Mouse (Mus musculus) brain, embryonic 18.5 days (tissue): Measurements from ENCODE around the gene Pwwp2b.

Experiments used
- DNase-seq: peaks from one replicate; pipeline ENCODE4 v3.0.0-alpha.2; 2012; ENCODE audit warnings: low read depth, low spot score

The Pwwp2b gene

DNA sequence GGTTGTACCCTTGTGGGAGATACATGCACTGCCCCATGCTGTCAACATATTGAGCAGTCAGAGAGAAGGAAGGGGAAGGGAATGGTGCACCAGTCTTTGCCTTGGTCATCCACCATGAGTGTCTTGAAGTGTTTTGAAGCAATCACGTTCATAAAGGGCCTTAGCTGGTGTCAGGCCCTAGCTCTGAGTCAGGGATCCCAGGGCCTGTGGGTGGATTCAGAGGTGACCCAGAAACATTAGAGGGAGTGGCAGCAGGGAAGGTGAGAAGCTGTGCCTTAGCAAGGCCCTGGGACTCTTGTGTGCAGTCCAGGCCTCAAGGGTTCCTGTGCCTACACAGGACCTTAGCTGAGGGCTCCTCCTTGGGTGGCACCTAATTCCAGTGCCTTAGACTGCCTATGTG is 24.2 kb upstream of the Pwwp2b start:
- DNase-seq = no peak

DNA sequence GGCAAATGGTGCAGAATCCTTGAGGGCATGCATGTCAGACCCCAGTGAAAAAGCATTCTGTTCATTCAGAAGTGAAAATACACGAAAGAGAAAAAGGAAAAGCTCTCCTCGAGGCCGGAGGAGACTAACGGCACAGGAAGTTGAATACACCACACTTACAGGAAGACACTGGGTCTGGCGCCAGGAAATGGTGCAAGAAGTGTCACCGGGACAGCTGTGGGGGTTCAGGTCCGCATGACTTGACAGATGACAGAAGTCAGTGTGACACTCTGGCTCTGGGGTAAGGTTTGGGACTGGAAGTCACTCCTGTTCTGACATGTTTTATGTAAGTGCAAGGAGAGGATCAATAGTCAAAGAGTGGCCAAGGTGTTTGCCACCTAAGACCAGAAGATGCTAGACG is 23.6 kb upstream of the Pwwp2b start:
- no peak for DNase-seq

DNA sequence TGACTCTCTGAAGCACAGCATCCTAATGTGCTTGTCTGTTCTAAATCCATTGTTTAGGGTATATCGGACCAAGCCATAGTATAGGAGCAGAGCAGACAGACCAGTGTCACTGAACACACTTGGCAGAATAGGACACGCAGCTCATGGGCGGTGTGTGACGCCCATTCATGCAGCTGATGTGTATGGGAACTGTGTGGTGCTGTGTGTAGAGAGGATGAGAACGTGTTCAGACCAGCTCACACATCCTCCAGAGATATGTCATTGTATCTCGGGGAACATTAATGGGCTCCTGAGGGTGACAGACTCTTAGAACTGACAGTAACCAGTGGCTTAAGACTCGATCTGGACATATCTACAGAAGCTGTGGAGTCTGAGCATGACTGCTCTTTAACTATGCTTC is 21.9 kb upstream of the Pwwp2b start:
- DNase-seq = no peak

DNA sequence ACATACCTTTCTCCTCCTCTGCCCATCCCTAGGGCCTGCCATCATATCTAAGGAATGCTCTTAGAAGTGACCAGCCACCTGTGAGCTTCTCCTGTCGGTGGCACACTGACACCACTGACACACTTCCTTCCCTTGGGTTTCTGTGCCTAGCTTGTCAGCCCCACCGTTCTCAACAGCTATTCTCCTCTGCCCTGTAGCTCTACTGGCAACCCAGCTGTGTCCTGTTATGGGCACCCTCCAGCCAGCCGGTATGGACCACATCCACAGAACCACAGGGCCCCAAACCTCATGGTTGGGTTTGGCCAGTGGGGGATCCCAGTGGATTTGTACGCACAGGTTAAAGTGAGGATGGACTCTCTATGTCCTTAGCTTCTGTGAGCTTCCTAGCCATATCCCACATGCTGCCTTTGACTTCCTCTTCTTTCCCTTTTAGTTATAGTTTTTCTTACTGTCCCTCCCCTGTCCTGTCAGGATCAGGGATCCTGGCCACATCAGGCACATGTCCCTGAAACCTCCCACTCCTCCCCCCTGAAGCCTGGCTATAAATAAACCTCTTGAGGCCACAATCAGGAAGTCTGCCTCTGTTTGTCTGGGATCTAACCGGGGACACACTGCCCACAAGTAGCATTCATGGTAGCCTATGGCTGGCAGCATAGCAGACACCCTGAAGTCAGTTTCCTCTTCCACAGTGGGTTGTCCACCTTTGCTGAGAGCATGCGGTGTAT is 19.7 kb upstream of the Pwwp2b start:
- DNase-seq = no peak

DNA sequence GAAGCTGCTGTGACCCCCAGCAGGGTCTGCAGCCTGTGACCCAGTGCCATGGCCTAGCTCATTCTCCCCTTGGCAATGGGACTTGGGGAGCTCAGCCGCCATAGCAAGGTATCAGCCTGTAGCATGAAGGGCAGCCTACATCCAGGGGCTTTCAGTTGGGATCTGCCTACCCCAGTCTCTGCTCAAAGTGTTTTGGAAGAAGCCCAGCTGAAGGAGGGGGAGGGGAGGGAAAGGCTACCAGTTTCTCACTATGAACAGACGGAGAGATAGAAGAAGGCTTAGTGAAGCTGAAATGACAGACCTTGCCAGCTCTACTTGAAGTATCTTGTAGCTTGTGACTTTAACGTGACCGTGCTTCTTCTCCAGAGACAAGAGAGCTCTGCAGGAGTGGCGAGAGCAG is 18.4 kb upstream of the Pwwp2b start:
- no peak for DNase-seq

DNA sequence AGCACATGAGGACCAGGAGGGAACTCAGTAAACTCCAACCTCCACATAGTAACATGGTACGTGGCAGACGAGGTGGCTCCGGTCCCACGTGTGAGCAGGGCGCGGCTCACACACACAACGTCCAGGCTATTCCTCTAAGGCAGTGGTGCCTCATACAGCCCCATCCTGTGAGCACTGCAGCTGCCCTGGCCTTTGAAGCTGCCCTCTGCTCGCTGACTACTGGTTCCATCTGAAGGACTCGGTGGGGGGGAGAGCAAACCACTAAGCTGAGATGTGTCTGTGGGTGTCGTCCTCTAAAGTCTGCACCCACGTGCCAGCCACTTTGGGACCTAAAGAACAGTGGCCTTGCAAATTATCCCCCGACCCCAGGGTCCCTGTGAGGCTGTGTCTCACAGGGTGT is 18.0 kb upstream of the Pwwp2b start:
- no peak for DNase-seq

DNA sequence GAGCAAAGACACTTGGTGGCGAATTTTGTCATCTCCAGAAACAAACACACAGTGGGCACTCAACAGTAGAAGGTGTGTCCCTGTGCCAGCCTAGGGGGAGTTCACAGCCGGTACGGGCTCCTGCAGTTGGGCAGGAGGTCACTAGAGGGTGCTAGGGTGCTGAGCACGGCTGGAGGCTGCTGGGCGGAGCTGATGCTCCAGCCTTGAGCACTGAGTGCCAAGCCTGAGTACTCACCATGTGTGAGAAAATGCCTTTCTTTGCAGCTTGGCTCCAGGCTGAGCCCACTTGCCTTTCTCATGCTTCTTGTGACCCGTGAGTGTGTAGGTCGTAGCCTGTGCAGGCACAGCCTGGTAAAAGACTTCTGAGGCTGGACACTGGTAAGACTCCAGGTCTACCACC is 14.6 kb upstream of the Pwwp2b start:
- DNase-seq = no peak

DNA sequence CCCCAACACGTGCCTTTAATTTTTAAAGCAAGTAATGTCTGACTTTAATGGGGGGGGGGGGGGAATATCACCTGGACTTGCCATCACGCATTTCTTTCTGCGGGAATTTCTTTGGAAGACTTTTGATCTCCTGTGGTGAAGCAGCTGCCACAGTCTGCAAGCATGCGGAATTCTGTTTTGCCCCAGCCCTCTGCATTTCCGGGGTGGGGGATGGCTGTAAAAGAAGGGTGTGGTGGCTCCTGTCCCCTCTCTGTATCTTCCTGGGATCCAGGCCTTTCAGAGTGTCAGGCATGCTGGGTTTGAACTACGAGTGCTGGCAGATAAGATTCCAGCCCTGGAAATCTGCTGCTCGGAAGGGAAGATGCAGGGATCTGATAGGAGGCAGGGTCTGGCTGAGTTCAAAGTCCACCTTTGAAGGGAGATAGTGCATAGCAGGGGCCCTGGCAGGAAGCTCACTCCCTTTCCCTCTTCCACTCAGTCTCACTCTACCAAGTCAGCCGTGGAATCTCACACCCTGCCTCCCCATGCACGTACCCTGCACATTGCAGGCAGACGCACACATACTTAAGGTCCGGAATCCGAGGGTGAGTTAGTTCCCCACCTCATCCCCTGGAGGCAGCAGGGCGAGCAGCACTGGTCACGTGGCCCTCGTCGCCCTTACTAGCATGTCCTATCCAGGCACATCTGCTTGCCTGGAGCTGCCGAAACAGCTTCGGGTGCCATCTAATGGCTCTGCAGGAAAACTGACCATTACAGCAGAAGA is 13.7 kb upstream of the Pwwp2b start:
- DNase-seq = no peak

DNA sequence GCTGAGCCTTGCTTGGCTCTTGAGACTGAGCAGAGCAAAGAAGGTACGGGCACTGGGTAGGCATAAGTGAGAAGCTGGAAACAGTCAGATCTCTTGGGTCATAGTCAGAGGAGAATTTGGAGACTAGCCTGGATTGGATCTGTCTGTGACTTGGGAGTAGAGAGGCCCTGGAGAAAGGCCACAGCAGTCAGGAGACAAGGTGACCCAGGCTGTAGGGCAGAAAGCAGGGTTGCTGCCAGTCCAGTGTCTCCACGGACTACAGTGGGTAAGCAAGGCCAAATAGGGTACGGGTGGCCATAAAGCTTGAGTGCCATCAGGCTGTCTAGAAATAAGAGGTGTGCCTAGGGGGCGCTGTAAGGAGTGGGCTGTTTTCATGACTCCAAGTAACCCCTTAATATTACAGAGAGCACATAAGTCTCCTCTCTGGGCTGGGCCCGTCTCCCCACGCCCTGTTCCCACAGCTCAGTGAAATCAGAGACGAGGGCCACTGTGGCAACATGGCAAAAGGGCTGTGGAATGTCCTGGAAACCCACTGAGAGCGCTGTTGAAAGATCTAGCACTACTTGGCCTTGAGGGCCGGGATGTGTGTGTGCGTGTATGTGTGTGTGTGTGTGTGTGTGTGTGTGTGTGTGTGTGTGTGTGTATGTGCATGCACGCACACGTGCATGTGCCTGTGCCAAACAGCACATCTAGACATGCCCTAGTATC is 12.5 kb upstream of the Pwwp2b start:
- no peak for DNase-seq

DNA sequence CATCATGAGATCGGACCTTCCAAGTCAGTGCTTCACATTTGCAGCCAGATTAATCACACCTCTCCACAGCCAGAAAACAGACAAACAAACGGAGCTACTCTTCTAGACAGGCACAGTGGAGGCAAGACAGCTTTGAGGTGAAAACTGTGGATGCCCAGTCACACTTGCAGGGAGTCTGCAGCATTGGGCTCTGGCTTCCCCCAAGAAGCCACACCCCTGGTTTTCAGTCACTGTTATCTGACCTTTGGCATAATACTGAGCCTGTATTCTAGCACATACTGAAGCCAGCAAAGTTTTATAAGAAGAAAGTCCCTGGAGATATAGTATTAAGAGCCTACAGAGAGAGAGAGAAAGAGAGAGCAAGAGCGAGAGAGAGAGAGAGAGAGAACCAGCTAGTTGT is 8.8 kb upstream of the Pwwp2b start:
- no peak for DNase-seq

DNA sequence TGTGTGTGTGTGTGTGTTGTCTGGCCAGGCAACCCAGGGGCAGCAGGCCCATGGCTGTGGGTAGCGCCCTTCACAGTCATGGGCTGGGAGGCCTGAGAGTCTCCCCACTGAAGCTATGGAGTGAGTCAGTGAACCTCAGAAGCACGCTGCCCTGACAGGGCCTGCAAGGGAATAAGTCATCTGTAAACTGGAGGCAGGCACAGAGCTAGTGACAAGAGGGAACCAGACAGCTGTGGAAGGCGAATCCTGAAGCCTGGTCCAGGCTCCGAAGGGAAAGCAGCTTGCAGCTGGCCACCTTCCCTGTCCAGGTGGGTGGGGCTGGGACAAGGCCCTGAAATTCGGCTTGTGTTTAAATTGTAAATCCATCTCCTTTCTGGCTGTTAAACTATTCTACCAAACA is 2.2 kb upstream of the Pwwp2b start:
- no peak for DNase-seq

DNA sequence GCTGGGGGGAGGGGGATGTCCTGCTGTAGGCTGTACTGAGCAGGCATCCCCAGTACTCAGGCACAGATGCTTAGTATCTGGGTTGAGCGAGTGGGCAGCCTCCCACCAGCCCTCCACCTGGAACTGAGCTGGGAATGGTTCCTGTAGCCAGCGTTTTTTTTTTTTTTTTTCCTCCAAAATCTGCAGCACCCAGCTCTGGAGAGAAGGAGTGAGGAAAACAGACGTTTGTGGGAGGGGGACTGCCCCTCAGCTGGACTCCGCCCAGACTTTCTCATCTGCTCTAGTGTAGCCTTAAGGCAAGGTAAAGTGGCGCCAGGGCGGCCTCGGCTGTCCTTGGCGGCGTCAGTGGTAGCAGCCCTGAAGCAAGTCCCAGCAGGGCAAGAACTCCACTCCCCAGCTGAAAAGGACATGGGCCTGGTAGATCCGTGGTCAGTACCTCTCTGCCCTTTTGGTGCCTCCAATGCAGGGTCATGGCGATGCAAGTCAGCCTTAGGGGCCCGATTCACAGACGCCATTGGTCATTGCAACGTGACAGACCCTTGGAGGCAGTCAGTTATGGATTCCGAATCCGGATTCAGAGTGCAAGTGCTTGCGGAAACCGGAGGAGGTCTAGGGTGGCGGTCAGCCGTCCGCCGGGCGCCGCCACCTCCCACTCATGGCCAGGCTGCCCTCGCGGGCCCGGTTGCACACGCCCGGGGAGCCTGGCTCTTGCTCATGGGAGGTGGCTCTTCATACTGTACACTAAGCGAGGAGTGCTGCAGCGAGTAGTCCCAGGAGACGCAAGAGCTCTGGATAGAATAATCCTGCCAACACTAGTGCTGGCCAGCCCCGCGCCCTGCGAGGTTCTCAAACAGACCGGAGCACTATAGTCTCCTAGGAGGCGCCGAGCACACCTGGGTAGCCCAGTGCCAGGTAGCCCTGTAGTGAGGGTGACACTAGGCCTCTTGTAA is 1.1 kb upstream of the Pwwp2b start:
- DNase-seq = no peak

DNA sequence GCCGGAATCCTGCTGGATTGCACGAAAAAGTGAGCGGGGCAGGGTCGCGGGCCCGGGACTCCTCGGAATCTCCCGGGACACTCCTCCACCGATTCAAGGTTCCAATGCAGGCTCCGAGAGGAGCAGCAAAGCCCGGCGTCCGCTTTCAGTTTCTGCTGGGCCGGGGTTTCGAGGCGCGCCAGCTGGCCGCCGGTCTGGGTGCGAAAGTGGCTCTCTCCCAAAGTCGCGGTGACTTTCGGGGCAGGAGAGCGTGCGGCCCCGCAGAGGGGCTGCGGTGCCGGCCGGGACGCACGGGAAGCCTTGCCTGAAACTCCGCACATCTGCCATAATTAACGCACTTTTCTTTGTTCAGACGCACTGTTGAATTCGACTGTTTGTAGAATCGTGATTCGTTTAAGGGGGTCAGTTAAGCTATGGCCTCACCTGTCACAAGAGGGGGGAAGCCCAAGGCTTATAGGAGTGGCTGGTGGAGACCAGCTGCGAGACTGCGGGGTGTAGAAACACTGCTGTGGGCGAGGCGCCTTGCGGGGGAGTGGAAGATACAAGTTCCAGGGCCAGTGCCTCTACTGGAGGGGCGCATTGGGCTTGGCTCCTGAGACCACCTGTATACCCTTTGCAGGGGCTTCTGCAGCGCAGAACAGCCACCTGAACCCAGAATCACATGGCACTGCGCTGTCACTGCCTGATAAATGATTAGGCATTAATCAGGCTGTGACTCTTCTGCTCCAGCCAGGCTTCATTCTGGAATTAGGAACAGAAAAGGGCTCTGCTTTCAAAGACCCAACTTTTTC is 528 bp downstream of the Pwwp2b start:
- DNase-seq = no peak

DNA sequence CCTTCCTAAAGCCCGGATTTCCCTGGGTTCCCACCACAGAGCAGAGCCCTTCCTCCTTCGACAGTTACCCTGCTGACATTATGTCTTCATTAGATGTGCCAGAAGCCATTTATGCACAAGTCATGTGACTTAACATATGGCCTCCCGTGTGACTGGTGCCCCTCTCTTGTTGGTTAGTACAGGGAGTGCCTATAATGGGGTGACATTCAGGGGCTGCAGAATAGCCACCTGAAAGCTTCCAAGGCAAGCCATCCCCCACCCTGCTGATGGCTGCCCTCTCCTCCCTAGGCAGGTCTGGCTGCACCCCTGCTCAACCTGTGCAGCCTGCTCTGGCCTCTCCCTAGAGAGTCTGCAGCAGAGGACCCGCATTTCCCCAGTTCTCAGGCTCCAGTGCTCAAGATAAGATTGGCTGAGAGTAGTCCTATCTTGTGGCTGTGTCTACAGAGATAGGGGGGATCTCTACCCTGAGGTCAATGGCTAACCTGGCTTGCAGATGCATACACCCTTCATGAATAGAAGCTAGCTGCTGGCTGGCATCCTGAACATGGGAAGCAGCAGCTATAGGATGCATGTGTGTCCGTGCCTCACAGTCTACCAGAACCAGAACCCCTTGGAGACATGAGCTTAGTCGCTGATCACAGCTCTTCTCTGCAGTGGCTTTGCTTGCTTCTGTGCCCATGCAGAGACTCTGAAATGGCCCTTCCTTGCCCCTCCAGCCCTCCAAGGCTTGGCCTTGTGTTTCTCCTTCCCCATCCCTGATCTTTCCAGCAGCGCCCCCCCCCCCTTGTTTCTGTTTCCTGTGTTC is 1.3 kb downstream of the Pwwp2b start:
- DNase-seq = no peak

DNA sequence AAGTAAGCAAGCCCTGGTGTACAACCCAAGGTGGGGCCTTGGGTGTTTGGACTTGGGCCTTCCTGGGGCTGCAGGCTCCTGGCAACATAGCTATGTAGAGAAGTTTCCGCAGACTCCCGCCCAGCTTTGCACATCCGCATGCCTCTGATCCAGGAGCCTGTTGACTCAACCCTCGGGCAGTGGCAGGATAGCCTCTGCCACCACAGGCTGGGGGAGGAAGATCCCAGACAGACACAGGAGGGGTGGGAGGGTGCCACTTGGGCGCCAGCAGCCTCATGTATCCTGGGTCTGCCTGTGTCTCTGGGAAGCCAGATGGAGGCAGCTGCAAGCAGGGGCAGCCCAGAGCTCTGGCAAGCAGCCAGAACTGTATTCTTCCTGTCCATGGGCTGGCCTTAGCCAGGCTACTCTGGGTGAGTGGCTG is 3.6 kb downstream of the Pwwp2b start:
- DNase-seq = no peak

DNA sequence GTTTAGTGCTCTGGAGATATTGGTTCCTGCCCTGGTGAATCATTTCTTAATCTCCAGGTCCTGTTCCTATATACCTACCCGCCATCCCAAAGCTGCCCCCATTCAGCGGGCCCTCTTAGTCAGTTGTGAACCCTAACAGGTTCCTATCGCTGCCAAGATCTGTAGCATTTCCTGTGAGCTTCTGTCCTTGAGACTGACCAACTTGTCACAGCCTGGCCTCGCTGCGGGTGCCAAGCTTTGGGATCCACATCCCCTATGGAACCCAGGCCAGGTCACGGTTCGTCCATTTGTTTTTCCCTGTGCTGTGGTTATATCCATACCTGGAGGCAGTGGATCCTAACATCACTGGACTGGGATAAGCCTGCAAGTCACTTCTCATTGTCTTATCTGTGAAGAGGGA is 4.3 kb downstream of the Pwwp2b start:
- no peak for DNase-seq

DNA sequence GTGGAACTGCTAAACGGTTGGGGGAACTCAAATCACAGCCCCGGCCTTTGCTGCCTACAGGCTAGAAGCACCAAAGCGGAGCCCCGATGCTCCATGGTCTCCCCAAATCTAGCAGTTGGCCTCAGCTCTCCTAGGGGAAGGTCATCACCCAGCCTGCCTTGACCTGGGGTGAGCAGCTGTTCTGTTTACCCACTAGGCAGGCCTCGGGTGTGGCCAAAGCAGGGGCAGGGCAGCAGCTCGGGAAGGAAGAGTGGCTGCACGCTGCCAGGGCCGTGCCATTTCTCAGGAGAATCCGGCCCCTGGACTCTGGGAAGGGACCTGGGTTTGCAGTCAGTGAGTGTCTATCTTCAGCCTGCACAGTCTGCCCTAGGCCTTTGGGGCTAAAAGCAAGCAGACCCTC is 4.7 kb downstream of the Pwwp2b start:
- DNase-seq = no peak

DNA sequence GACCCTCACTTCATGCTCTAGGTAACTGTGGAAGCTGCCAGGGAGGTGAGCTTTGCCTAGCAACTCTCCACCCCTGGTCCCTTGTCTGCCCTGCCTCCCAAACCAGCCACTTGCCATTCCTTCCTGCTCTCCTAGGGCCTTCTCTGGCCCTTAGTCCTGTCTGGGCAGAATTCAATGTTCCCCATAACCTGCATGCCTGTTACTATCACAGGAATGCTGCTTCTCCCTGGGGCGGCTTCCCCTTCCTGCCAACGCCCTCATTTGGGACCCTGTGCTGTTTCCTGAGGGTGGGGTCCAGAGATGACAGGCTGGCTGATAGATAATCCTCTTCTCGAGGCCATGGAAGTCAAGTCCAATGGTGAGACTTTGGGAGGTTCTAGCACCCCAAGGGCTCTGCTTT is 5.2 kb downstream of the Pwwp2b start:
- no peak for DNase-seq

DNA sequence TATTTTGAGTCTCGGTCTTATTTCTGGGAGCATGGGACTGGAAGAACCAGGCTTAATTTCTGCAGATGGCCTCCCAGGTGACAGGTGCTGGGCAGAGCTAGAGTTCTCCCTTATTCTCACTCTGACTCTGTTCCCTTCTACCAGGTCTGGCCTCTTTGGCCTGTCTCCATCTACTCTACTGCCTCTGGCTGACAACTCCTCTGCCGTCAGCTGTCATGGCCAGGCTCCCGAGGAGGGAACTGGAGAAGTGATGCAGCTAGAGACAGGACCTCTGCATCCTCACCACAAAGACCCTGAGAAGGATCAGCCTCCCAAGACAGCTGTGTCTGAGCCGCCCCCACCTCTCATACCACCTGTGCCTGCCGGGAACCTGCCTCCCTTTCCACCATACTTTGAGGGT is 6.3 kb downstream of the Pwwp2b start:
- DNase-seq = no peak
